Mouse (Mus musculus) embryonic facial prominence, embryonic 12.5 days (tissue): ENCODE results near the gene Fastkd5. TPM values are rescaled to one million over a fixed set of nuclear protein-coding genes. Genes with fewer than 3 reads are reported as not detected.
"Not testable (repeated sequence)": the region's sequence is repeated elsewhere in the genome, so short reads cannot be mapped to it uniquely, and the experiment has no call there.

Source experiments
- ATAC-seq: fragments of 200-750 bp; cut with Nextera tagmentation; 2 replicates; pipeline ENCODE4 v1.8.0; 2017; ENCODE audit not compliant: insufficient number of reproducible peaks, insufficient read depth, low FRiP score, low TSS enrichment
- H3K27ac ChIP-seq: fragments of 300-500 bp; sonication (generic); 2 replicates; pipeline ENCODE4 v1.5.1; 2016; ENCODE audit warnings: mild to moderate bottlenecking
- H3K27me3 ChIP-seq: fragments of 300-500 bp; sonication (generic); 2 replicates; pipeline ENCODE4 v1.6.1; 2016; ENCODE audit warnings: mild to moderate bottlenecking, moderate library complexity
- H3K36me3 ChIP-seq: fragments of 300-500 bp; sonication (generic); 2 replicates; pipeline ENCODE4 v1.6.1; 2016; ENCODE audit warnings: mild to moderate bottlenecking
- H3K4me1 ChIP-seq: fragments of 300-500 bp; sonication (generic); 2 replicates; pipeline ENCODE4 v1.6.1; 2016
- H3K4me2 ChIP-seq: fragments of 300-500 bp; sonication (generic); replicated peaks from 2 replicates; pipeline ENCODE4 v1.6.1; 2016; ENCODE audit warnings: mild to moderate bottlenecking, moderate library complexity
- H3K4me3 ChIP-seq: fragments of 300-500 bp; sonication (generic); 2 replicates; pipeline ENCODE4 v1.5.1; 2016; ENCODE audit warnings: mild to moderate bottlenecking
- H3K9ac ChIP-seq: fragments of 300-500 bp; sonication (generic); 2 replicates; pipeline ENCODE4 v1.6.1; 2016; ENCODE audit warnings: mild to moderate bottlenecking, moderate library complexity
- H3K9me3 ChIP-seq: fragments of 300-500 bp; sonication (generic); 2 replicates; pipeline ENCODE4 v1.6.1; 2016; ENCODE audit warnings: mild to moderate bottlenecking, moderate library complexity
- WGBS: fragments of 180-500 bp; shearing (Covaris S2); methylation state at CpG from one replicate; pipeline ENCODE4 v1.1.7; 2016; 5-methylcytosine and 5-hydroxymethylcytosine counted together
- polyA plus RNA-seq: library from polyadenylated mRNA; unstranded; fragments of >200 nt; fragmentation: Nextera tagmentation; extraction: Ambion mirVana; gene quantifications from 2 replicates; pipeline ENCODE4 v1.2.1, GENCODE M21; 2016

The Fastkd5 gene
- polyA plus RNA-seq, 1 experiment from 2014 or later: 18.6 TPM

DNA sequence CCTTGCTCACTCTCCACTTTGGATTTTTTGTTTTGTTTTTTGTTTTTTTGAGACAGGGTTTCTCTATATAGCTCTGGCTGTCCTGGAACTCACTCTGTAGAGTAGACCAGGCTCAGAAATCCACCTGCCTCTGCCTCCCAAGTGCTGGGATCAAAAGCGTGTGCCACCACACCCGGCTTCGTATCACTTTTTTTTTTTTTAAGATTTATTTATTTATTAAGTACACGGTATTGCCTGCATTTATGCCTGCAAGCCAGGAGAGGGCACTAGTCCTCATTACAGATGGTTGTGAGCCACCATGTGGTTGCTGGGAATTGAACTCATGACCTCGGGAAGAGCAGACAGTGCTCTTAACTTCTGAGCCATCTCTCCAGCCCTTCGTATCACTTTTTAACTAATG is 19.2 kb upstream of the Fastkd5 start:
- H3K4me3 ChIP-seq, H3K4me2 ChIP-seq, H3K27ac ChIP-seq, H3K27me3 ChIP-seq, H3K9ac ChIP-seq, ATAC-seq, H3K4me1 ChIP-seq, H3K9me3 ChIP-seq: not testable (repeated sequence)
- peaks cover 20% of the 10 kb centered on the region for H3K36me3 ChIP-seq
- 80% methylated on average over 6 of the region's 6 CpGs for WGBS

DNA sequence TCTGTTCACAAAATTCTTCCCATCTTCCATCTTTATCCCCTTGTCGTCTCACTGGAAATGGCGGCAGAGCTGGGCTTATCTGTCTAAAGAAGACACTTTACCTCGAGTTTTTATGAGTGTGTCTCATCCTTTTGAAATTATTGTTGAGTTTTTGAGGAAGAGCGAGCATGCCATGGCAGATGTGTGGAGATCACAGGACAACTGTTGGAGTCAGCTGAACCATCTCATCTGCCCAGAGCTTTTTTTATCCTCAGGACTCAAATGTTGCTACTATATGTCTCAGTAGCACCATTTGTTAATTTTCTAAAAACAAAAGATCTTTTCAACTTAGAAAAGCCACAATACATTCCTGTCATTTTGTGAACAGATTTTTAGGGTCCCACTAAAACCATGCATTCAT is 15.4 kb upstream of the Fastkd5 start:
- Histone ChIP-seq H3K27ac (no peak overlapping the region), H3K4me3 (no peak overlapping the region), H3K4me2 (no peak overlapping the region), H3K27me3 (no peaks in the 10 kb centered on the region; the same call in 1 of the 2 replicates), H3K36me3 (peaks cover under 1% of the 10 kb centered on the region; the same call in 1 of the 2 replicates), H3K9me3 (no peaks in the 10 kb centered on the region), H3K4me1 (peaks cover 10% of the 10 kb centered on the region), H3K9ac (no peak overlapping the region)
- WGBS: 84% methylated on average over 4 of the region's 4 CpGs
- ATAC-seq: no peak

DNA sequence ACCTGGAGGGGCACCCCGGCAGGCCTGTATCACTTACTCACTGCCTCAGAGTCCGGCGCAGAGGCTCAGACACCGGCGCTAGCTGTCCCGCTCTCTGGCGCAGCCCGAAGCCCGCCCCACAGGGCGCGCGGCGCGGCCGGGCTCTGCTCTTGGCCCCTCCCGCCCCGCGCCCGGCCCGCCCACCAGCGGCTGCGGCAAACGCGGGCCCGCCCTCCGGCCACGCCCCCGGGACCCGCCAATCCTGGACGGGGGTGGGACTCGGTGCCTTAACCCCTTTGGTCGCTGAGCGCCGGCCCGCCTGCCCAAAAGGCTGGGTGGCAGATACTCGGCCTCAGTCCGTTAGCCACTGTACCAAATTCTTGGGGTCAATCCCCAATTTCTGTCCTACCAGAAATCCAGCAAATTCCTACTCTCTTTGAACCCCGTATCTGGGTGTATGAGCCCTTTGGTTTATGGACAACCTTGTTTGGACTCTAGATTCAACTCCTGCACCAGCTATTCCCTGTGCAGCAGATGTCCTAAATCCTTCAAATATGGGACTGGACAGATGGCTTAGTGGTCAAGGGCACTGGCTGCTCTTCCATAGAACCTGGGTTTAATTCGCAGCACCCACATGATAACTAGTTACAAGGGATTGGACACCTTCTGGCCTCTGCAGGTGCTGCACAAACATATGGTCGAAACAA is 13.0 kb upstream of the Fastkd5 start, which contains the start of gene Lzts3:
Lzts3 (minus strand) TSS at position 120 of the 686 bp plus-strand sequence.
- H3K4me1 ChIP-seq: peaks cover 15% of the 10 kb centered on the region
- no peaks in the 10 kb centered on the region for H3K9me3 ChIP-seq
- 4% methylated on average over 36 of the region's 40 CpGs for WGBS
- no peaks in the 10 kb centered on the region for H3K36me3 ChIP-seq
- peak within 1 kb of the TSS; percentile 98 for H3K4me2 ChIP-seq
- peak within 1 kb of the TSS; percentile 4; the same call in 1 of the 2 replicates for H3K27ac ChIP-seq
- ATAC-seq: peak; percentile 92
- H3K4me3 ChIP-seq: peak within 1 kb of the TSS; percentile 68
- H3K27me3 ChIP-seq: peaks cover 15% of the 10 kb centered on the region
- H3K9ac ChIP-seq: peak within 1 kb of the TSS; percentile 70

DNA sequence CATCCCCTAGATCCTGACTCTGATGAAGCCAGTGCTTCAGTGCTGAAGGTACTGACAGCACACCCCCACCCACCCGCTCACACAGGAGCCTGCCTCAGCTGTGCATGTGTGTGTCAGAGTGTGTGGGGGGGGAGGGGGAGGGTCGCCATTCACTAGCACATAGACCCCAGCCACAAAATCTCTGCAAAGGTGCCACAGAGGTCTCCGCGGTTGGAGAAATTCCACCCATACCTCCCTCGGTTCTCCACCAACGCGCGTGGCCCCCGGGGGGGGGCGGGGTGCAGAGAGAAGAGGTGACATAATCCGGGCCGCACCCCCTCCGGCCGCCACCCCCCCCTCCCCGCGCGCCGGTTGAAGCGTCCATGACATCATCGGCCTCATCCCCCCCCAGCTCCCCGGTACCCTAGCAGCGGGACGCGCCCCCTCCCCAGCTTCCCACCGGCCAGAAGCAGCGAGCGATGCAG is 12.4 kb upstream of the Fastkd5 start:
- no peaks in the 10 kb centered on the region for H3K36me3 ChIP-seq
- H3K4me2 ChIP-seq: peak overlapping the region; percentile 98
- peaks cover 15% of the 10 kb centered on the region for H3K4me1 ChIP-seq
- no peaks in the 10 kb centered on the region for H3K9me3 ChIP-seq
- H3K9ac ChIP-seq: peak overlapping the region; percentile 70
- ATAC-seq: peak; percentile 58; the same call in 1 of the 2 replicates
- 1% methylated on average over 23 of the region's 27 CpGs for WGBS
- peaks cover 21% of the 10 kb centered on the region for H3K27me3 ChIP-seq
- peak overlapping the region; percentile 68 for H3K4me3 ChIP-seq
- H3K27ac ChIP-seq: peak overlapping the region; percentile 4; the same call in 1 of the 2 replicates

DNA sequence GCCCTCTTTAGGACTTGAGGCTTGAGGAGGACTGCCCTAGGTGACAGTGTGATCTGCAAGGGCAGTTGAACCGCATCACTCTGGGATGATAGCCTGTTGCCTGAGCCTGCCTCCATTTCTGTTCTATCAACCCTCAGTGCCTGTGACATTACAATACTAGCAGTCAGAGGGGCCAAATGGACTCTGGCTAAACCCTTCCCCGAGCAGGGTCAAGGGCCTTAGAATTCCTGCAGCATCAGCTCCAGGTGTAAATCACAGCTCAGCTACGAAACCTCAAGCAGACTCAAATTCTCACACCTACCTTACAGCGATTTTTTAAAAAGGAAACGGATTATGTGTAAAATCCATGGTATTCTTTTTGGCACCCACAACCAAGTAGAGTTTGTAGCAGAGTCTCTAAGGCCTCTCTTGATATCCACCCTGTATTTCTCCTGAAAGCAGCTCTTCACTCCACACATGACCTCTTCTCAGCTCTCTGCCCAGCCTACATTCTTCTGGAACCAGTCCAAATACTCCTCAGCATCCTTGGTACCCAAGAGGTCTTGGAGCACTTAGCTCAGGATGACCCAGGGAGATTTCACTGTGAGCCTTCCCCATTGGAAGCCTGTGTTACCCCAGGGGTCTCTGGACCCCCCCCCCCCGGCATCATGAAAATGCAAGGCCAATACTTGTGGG is 11.7 kb upstream of the Fastkd5 start:
- Histone ChIP-seq H3K9ac (0 out of 2 replicates have a peak overlapping the region, but pooled peaks have one; percentile 70), H3K27me3 (peaks cover 29% of the 10 kb centered on the region), H3K9me3 (no peaks in the 10 kb centered on the region), H3K36me3 (no peaks in the 10 kb centered on the region), H3K4me2 (peak overlapping the region; percentile 98), H3K4me3 (peak overlapping the region; percentile 68), H3K4me1 (peaks cover 15% of the 10 kb centered on the region), H3K27ac (no peak overlapping the region)
- WGBS: 65% methylated on average over 6 of the region's 6 CpGs
- ATAC-seq: no peak

DNA sequence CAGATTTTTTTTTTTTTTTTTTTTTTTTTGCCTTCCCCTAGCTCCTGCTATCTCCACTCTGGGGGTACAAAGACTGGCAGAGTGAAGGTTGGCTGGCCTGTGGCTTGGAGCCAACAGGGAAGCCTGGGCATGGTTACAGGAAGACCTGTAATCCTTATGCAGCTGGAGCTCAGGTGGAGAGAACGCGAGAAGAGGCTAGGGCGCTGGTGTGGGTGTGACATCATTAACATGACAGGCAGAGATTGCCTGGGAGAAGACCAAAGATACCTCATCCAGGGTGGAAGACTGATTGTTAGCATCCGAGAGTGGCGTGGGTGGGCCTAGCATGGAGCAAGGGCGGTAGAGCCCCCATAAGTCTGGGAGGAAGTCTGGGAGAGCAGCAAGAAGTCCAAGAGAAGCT is 9.4 kb upstream of the Fastkd5 start:
- Histone ChIP-seq H3K4me1 (peaks cover 35% of the 10 kb centered on the region), H3K27me3 (peaks cover 50% of the 10 kb centered on the region)
- ATAC-seq: no peak

DNA sequence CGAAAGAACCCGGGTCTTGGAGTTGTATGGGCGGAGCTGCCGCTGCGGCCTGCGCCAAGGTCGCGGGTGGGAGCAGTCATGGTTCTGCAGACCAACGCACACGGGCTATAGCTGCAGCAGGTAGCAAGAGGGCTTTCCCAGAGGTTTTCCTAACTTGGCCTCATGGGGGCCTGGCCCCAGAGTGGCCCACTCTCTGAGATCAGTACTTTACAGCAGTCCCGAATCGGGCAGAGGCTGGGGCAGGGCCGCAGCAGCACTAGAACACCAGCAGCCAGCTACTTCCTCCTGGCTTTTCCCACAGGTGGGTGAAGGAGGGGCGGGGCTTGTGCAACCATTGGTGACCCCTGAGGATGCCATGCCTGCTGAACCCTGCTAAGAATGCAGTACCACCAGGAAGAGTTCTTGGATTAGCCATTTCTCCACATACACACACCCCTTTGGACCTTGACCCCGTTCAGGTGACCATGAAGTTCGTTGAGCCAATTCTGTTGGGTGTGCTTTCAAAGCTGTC is 8.3 kb upstream of the Fastkd5 start:
- Histone ChIP-seq H3K4me3 (no peak overlapping the region), H3K4me2 (no peak overlapping the region), H3K4me1 (peaks cover 39% of the 10 kb centered on the region), H3K27me3 (peaks cover 59% of the 10 kb centered on the region), H3K27ac (no peak overlapping the region), H3K9me3 (no peaks in the 10 kb centered on the region), H3K9ac (no peak overlapping the region), H3K36me3 (no peaks in the 10 kb centered on the region)
- no peak for ATAC-seq
- 24% methylated on average over 16 of the region's 16 CpGs for WGBS

More for the DNA sequence above, 9.4 kb upstream of the Fastkd5 start:
- H3K9ac ChIP-seq: no peak overlapping the region
- H3K4me2 ChIP-seq: no peak overlapping the region
- no peaks in the 10 kb centered on the region for H3K9me3 ChIP-seq
- no peak overlapping the region for H3K27ac ChIP-seq
- 83% methylated on average over 6 of the region's 6 CpGs for WGBS
- no peak overlapping the region for H3K4me3 ChIP-seq
- H3K36me3 ChIP-seq: no peaks in the 10 kb centered on the region

DNA sequence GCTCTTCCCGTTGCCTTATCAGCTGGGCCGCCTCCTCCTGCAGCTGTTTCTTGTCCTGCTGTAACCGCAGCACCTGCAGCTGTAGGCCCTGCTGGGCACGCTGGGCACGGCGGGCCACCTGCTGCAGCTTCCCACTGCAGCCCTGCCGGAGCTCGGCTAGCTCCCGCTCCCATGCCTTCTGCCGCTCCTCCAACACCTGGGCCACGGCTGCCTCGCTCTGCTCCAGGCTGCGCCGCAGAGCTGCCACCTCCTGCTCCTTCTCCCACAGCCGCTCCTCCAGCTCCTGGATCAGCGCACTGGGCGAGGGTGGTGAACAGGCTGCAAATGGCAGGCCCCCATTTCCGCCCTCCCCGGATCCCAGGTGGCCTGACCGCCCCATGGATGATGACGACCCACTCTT is 6.0 kb upstream of the Fastkd5 start:
- WGBS: 16% methylated on average over 19 of the region's 21 CpGs
- peaks cover 29% of the 10 kb centered on the region for H3K4me1 ChIP-seq

DNA sequence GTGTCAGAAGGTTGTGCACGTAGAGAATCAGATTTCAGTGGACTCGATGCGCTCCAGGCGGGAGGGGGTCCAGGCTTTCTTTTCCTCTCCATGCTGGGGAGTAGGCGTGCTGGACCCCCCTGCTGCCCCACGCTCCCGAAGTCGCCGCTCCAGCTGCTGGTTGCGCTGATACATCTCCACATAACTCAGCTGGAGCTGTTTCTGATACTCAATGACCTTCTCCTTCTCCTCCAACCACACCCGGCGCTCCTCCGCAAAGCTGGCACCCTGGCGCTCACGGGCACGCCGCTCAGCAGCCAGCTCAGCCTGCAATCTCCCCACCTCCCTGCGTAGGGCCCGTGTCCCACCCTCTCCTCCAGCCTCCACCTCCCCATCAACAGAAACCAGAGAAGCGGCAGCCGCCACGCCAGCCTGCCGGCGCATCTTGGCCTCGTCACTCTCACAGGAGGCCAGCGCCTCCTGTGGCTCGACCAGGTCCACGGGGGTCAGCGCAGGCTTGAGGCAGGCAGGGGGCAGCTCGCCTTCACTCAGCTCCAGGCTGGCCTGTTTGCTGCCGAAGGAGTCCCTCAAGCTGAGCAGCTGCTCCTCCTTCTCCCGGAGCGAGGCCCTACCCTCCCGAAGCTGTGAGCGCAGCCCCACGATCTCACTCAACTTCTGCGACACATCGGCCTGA is 5.0 kb upstream of the Fastkd5 start:
- H3K27ac ChIP-seq: no peak overlapping the region
- peak overlapping the region; percentile 89 for H3K4me2 ChIP-seq
- H3K36me3 ChIP-seq: no peaks in the 10 kb centered on the region
- peak; percentile 24; the same call in 1 of the 2 replicates for ATAC-seq
- H3K9ac ChIP-seq: peak overlapping the region; percentile 64
- peak overlapping the region; percentile 41 for H3K4me3 ChIP-seq
- WGBS: under 1% methylated on average over 38 of the region's 38 CpGs
- peaks cover 61% of the 10 kb centered on the region for H3K27me3 ChIP-seq
- no peaks in the 10 kb centered on the region for H3K9me3 ChIP-seq
- peaks cover 29% of the 10 kb centered on the region for H3K4me1 ChIP-seq

More for the DNA sequence above, 6.0 kb upstream of the Fastkd5 start:
- Histone ChIP-seq H3K4me3 (no peak overlapping the region), H3K36me3 (no peaks in the 10 kb centered on the region), H3K27me3 (peaks cover 61% of the 10 kb centered on the region), H3K9ac (peak overlapping the region; percentile 64), H3K27ac (no peak overlapping the region), H3K9me3 (no peaks in the 10 kb centered on the region), H3K4me2 (peak overlapping the region; percentile 89)
- ATAC-seq: no peak

DNA sequence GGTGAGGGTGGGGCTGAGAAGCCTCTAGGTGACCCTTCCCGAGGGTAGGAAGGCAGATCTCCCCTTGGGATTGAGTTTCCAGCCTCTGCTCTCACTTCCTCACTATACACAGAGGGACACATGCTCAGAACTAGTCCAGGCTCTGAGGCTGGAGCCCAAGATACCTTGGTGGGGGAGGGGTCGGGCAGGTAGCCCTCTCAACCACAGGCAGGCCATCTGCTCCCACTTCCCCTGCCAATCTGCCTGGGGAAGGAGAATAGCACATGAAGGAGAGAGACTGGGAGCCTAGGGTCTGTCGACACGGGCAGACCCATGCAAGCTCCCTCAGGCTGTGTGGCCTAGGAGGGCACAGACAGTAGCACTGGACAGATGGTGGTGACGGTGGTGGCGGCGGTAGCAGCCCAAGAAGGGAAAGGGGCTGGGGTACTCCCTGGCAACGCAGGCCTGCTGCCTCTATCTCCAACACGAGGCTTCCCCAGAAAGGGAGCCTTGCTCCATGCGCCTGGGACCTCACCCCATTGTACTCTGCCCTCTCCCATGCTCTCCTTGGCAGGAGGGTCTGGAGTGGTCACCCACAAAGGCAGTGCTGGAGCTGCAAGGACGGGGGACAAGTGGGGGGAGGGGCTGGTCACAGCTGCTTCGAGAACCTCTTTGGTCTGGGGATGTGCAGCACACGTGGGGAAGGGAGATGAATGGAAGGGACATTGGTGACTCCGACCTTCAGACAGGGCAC is 4.3 kb upstream of the Fastkd5 start:
- H3K9ac ChIP-seq: peak overlapping the region; percentile 64; the same call in 1 of the 2 replicates
- H3K4me1 ChIP-seq: peaks cover 29% of the 10 kb centered on the region
- H3K4me3 ChIP-seq: peak overlapping the region; percentile 41
- WGBS: 18% methylated on average over 14 of the region's 14 CpGs
- H3K36me3 ChIP-seq: no peaks in the 10 kb centered on the region
- H3K9me3 ChIP-seq: no peaks in the 10 kb centered on the region
- H3K4me2 ChIP-seq: peak overlapping the region; percentile 89
- no peak overlapping the region for H3K27ac ChIP-seq
- peaks cover 58% of the 10 kb centered on the region for H3K27me3 ChIP-seq
- ATAC-seq: no peak
